Mouse (Mus musculus) T-helper 17 cell (primary cell): ENCODE measurements around the gene Cbx1.

Source experiments
- in situ Hi-C, 2 experiments: fragments of 300-600 bp; cut with MboI, MseI; formaldehyde crosslinking; loops; 1 replicate in 1 of 2; 2 replicates in 1 of 2; pipeline ENCODE4 v1.15.1; 2025; ENCODE audit warnings: high pct_unique_total_duplicates in 2 of 2

The Cbx1 gene

GRCm38 (mm10) chr11:96814443-96814842 lies 25.5 kb downstream of the Cbx1 start:
- in situ Hi-C loops: no loop called here

- in situ Hi-C loops: no loop called here
These were observed 27.0 kb downstream of the Cbx1 start for GRCm38 (mm10) chr11:96815895-96816294.

GRCm38 (mm10) chr11:96816494-96816893 lies 27.6 kb downstream of the Cbx1 start:
- in situ Hi-C loops: no loop called here

- in situ Hi-C loops: no loop called here
These were observed 28.1 kb downstream of the Cbx1 start for GRCm38 (mm10) chr11:96816979-96817378.

GRCm38 (mm10) chr11:96818128-96818710 lies 29.3 kb downstream of the Cbx1 start:
- in situ Hi-C loops: no loop called here

- in situ Hi-C loops: no loop called here
These were observed 33.0 kb downstream of the Cbx1 start for GRCm38 (mm10) chr11:96821956-96822355.

GRCm38 (mm10) chr11:96822675-96823470 lies 33.9 kb downstream of the Cbx1 start:
- in situ Hi-C loops: no loop called here

GRCm38 (mm10) chr11:96823471-96823837 lies 34.5 kb downstream of the Cbx1 start:
- in situ Hi-C loops: no loop called here

GRCm38 (mm10) chr11:96823880-96824782 lies 35.2 kb downstream of the Cbx1 start:
- in situ Hi-C loops: no loop called here

- in situ Hi-C loops: loop anchor here in 1 of 2 experiments (25.0 kb wide), 1 partner anchor 1287 kb away; no protein-coding TSS in a partner anchor
These were observed 36.0 kb downstream of the Cbx1 start for GRCm38 (mm10) chr11:96824783-96825495.

GRCm38 (mm10) chr11:96826481-96826880 lies 37.6 kb downstream of the Cbx1 start:
- in situ Hi-C loops: loop anchor here in 1 of 2 experiments (25.0 kb wide), 1 partner anchor 1286 kb away; no protein-coding TSS in a partner anchor

GRCm38 (mm10) chr11:96827062-96827581 lies 38.2 kb downstream of the Cbx1 start:
- in situ Hi-C loops: loop anchor here in 1 of 2 experiments (25.0 kb wide), 1 partner anchor 1285 kb away; no protein-coding TSS in a partner anchor

- in situ Hi-C loops: loop anchor here in 1 of 2 experiments (25.0 kb wide), 1 partner anchor 1284 kb away; no protein-coding TSS in a partner anchor
These were observed 39.0 kb downstream of the Cbx1 start for GRCm38 (mm10) chr11:96827917-96828316.

- in situ Hi-C loops: loop anchor here in 1 of 2 experiments (25.0 kb wide), 1 partner anchor 1283 kb away; no protein-coding TSS in a partner anchor
These were observed 40.0 kb downstream of the Cbx1 start for GRCm38 (mm10) chr11:96828881-96829280.

- in situ Hi-C loops: loop anchor here in 1 of 2 experiments (25.0 kb wide), 1 partner anchor 1283 kb away; no protein-coding TSS in a partner anchor
These were observed 40.5 kb downstream of the Cbx1 start for GRCm38 (mm10) chr11:96829403-96829812.

- in situ Hi-C loops: loop anchor here in 1 of 2 experiments (25.0 kb wide), 1 partner anchor 1282 kb away; no protein-coding TSS in a partner anchor
These were observed 41.0 kb downstream of the Cbx1 start, which contains the start of gene Nfe2l1 for GRCm38 (mm10) chr11:96829813-96830538. Gene Nfe2l1 (minus strand): TSS chr11:96829968.

- in situ Hi-C loops: loop anchor here in 1 of 2 experiments (25.0 kb wide), 1 partner anchor 1282 kb away; no protein-coding TSS in a partner anchor
These were observed 41.8 kb downstream of the Cbx1 start for GRCm38 (mm10) chr11:96830539-96831216.

- in situ Hi-C loops: loop anchor here in 1 of 2 experiments (25.0 kb wide), 1 partner anchor 1281 kb away; no protein-coding TSS in a partner anchor
These were observed 42.6 kb downstream of the Cbx1 start for GRCm38 (mm10) chr11:96831516-96831915.

- in situ Hi-C loops: loop anchor here in 1 of 2 experiments (25.0 kb wide), 1 partner anchor 1280 kb away; no protein-coding TSS in a partner anchor
These were observed 43.6 kb downstream of the Cbx1 start for GRCm38 (mm10) chr11:96832541-96832940.
